8 mouse cellular contexts compared by ENCODE assay signal in genomic region chr4:129672083-129672877, GRCm38 (mm10). TPM values are rescaled to one million over a fixed set of nuclear protein-coding genes. Genes with fewer than 3 reads are reported as not detected.
DNase-seq lines count a peak whose midpoint lies in the region; ATAC-seq lines count a peak whose summit lies in the region.

TSS of gene Kpna6 (minus strand) at chr4:129672767.

- ATAC-seq in intestine, embryonic 14.5 days (replicated peaks; ENCODE audit: low FRiP score, low TSS enrichment, low read depth), result peak; percentile 89

- no peaks in the 10 kb centered on the region for H3K27me3 ChIP-seq in intestine, embryonic 14.5 days (replicated peaks; ENCODE audit: control insufficient read depth, insufficient read depth, low read length)

- H3K9me3 ChIP-seq in intestine, embryonic 14.5 days (ENCODE audit: control insufficient read depth, low read length), result no peaks in the 10 kb centered on the region

- WGBS in intestine, embryonic 14.5 days, result under 1% methylated on average over 65 of the region's 65 CpGs

- H3K36me3 ChIP-seq in intestine, embryonic 14.5 days (ENCODE audit: control insufficient read depth, insufficient read depth, low read length), result peaks cover 20% of the 10 kb centered on the region

- DNase-seq in adrenal gland, adult (ENCODE audit: inconsistent age in 2 of 2, low spot score in 1 of 2), result peak; percentile 92 to 98
- DNase-seq in embryo, embryonic 10.5 days (ENCODE audit: low spot score), result peak; percentile 96
- peak; percentile 89 for DNase-seq in gastrocnemius, postnatal 25 days
- DNase-seq in intestine, embryonic 14.5 days (ENCODE audit: low spot score), result peak; percentile 95
- DNase-seq in left cerebral cortex, postnatal 14 days (ENCODE audit: low spot score in 2 of 2), result peak; percentile 89 to 91
- peak; percentile 92 for DNase-seq in mesoderm, embryonic 11.5 days (ENCODE audit: low read depth, low spot score)
- DNase-seq in right cerebral cortex, postnatal 36 days (ENCODE audit: low spot score in 2 of 2), result peak; percentile 79 to 82
- DNase-seq in yolk sac, embryonic 10.5 days (ENCODE audit: low spot score), result peak; percentile 93

- H3K9ac ChIP-seq in intestine, embryonic 14.5 days (ENCODE audit: low read length), result peak within 1 kb of the TSS; percentile 77

- intact Hi-C loops in left cerebral cortex, postnatal 14 days (cut with DNase I), result loop anchor here (2.0 kb wide), 1 partner anchor 25 kb away; the partner anchor contains the start of gene Tmem39b

- peak within 1 kb of the TSS; percentile 77 for H3K4me3 ChIP-seq in intestine, embryonic 14.5 days (ENCODE audit: low read depth, low read length)

- H3K27ac ChIP-seq in intestine, embryonic 14.5 days (ENCODE audit: low read depth), result peak within 1 kb of the TSS; percentile 94

- peaks cover 17% of the 10 kb centered on the region for H3K4me1 ChIP-seq in intestine, embryonic 14.5 days (replicated peaks; ENCODE audit: control insufficient read depth, insufficient read depth, low read length)

- peak within 1 kb of the TSS; percentile 97 for H3K4me2 ChIP-seq in intestine, embryonic 14.5 days (ENCODE audit: low read length)

RNA-seq across cellular contexts. Expression of gene Kpna6, which starts in this region (rescaled TPM):
- 10 to 100 TPM; 64.6 to 77.1 TPM for total RNA-seq in gastrocnemius, postnatal 25 days (2021)
- polyA plus RNA-seq in intestine, embryonic 14.5 days (2014; fragmentation: Nextera tagmentation; extraction: Ambion mirVana), result 13.3 and 13.4 TPM in 2 replicates
- total RNA-seq in left cerebral cortex, postnatal 14 days (2021), result 10 to 100 TPM; 89.2 to 94.5 TPM

Comparison
In these comparisons a context has a peak if more than half of its experiments do, and no peak if none do; other contexts are left out.
1. Peak in every context shown above with its lines: DNase-seq, ATAC-seq, H3K4me3 ChIP-seq and H3K27ac ChIP-seq.